Mouse (Mus musculus) limb, embryonic 14.5 days (tissue): Measurements from ENCODE around the gene Cadm3. TPM values are rescaled to one million over a fixed set of nuclear protein-coding genes. Genes with fewer than 3 reads are reported as not detected.

Source experiments
- ATAC-seq: fragments of 200-750 bp; cut with Nextera tagmentation; 2 replicates; pipeline ENCODE4 v1.8.0; 2017; ENCODE audit warnings: low read depth, moderate number of reproducible peaks, moderate TSS enrichment; ENCODE audit not compliant: low FRiP score
- DNase-seq: peaks from one replicate; pipeline ENCODE4 v3.0.0-alpha.2; 2015; ENCODE audit warnings: low spot score
- H3K27ac ChIP-seq: fragments of 300-500 bp; sonication (generic); replicated peaks from 2 replicates; pipeline ENCODE4 v1.5.1; 2014; ENCODE audit warnings: low read depth, mild to moderate bottlenecking, low read length, moderate library complexity, mixed read lengths
- H3K27me3 ChIP-seq: fragments of 300-500 bp; sonication (generic); 2 replicates; pipeline ENCODE4 v1.6.1; 2014; ENCODE audit warnings: low read length, mixed read lengths; ENCODE audit not compliant: control insufficient read depth, insufficient read depth
- H3K36me3 ChIP-seq: fragments of 300-500 bp; sonication (generic); 2 replicates; pipeline ENCODE4 v1.6.1; 2014; ENCODE audit warnings: mild to moderate bottlenecking, low read length, moderate library complexity, mixed read lengths; ENCODE audit not compliant: control insufficient read depth, insufficient read depth
- H3K4me1 ChIP-seq: fragments of 300-500 bp; sonication (generic); 2 replicates; pipeline ENCODE4 v1.6.1; 2014; ENCODE audit warnings: antibody characterized with exemption, low read length, mixed read lengths; ENCODE audit not compliant: control insufficient read depth, insufficient read depth
- H3K4me2 ChIP-seq: fragments of 300-500 bp; sonication (generic); replicated peaks from 2 replicates; pipeline ENCODE4 v1.6.1; 2014; ENCODE audit warnings: low read depth, mild to moderate bottlenecking, low read length, moderate library complexity; ENCODE audit not compliant: severe bottlenecking
- H3K4me3 ChIP-seq: fragments of 300-500 bp; sonication (generic); replicated peaks from 2 replicates; pipeline ENCODE4 v1.5.1; 2014; ENCODE audit warnings: low read length
- H3K9ac ChIP-seq: fragments of 300-500 bp; sonication (generic); 2 replicates; pipeline ENCODE4 v1.6.1; 2014; ENCODE audit warnings: mild to moderate bottlenecking, low read depth, low read length, moderate library complexity; ENCODE audit not compliant: severe bottlenecking
- H3K9me3 ChIP-seq: fragments of 300-500 bp; sonication (generic); 2 replicates; pipeline ENCODE4 v1.6.1; 2016; ENCODE audit warnings: low read length; ENCODE audit not compliant: control insufficient read depth
- POLR2A ChIP-seq: fragments of 200-500 bp; IDR thresholded peaks from 2 replicates; pipeline ENCODE4 v1.8.0; 2012; ENCODE audit warnings: inconsistent platforms, mild to moderate bottlenecking, moderate library complexity, borderline replicate concordance; ENCODE audit not compliant: insufficient read depth, insufficient read length; ENCODE audit errors: extremely low read depth
- WGBS: fragments of 180-500 bp; shearing (Covaris S2); extraction: QIAGEN DNeasy Blood & Tissue Kit; methylation state at CpG from one replicate; pipeline ENCODE4 v1.1.7; 2014; 5-methylcytosine and 5-hydroxymethylcytosine counted together
- polyA plus RNA-seq, 2 experiments: library from polyadenylated mRNA; depleted of rRNA in 1 of 2; stranded (reverse) in 1 of 2; unstranded in 1 of 2; fragments of >200 nt; fragmentation: Nextera tagmentation in 1 of 2; extraction: Ambion mirVana in 1 of 2; gene quantifications; 2 replicates each; pipeline versions ENCODE4 v1.2.1 to v1.2.3; 2012 to 2014

Gene Cadm3
- polyA plus RNA-seq (2012; rRNA removed): 4.7 and 6.1 TPM in 2 replicates
- polyA plus RNA-seq (2014; fragmentation: Nextera tagmentation; extraction: Ambion mirVana): 2.0 and 2.2 TPM in 2 replicates

GRCm38 (mm10) chr1:173367356-173368046 is at the start of gene Cadm3:
Cadm3 (minus strand) TSS chr1:173367695.
- no peaks in the 10 kb centered on the region for H3K36me3 ChIP-seq
- no peaks in the 10 kb centered on the region for H3K9me3 ChIP-seq
- H3K27me3 ChIP-seq: peaks cover 39% of the 10 kb centered on the region
- H3K9ac ChIP-seq: peak within 1 kb of the TSS; percentile 21; the same call in 1 of the 2 replicates
- ATAC-seq: peak; percentile 30; the same call in 1 of the 2 replicates
- H3K27ac ChIP-seq: no peak within 1 kb of the TSS
- DNase-seq: no peak
- under 1% methylated on average over 23 of the region's 46 CpGs for WGBS
- no peak for TF ChIP-seq POLR2A
- H3K4me1 ChIP-seq: peaks cover 13% of the 10 kb centered on the region
- peak within 1 kb of the TSS; percentile 43 for H3K4me3 ChIP-seq
- H3K4me2 ChIP-seq: peak within 1 kb of the TSS; percentile 76

GRCm38 (mm10) chr1:173414631-173415030 is 47.1 kb upstream of the Cadm3 start:
- H3K36me3 ChIP-seq: no peaks in the 10 kb centered on the region
- TF ChIP-seq POLR2A: no peak
- H3K27ac ChIP-seq: no peak overlapping the region
- H3K4me3 ChIP-seq: no peak overlapping the region
- no peak overlapping the region for H3K4me2 ChIP-seq
- 0 out of 2 replicates have a peak, but pooled peaks cover 2% of the 10 kb centered on the region for H3K4me1 ChIP-seq
- 49% methylated on average over 3 of the region's 3 CpGs for WGBS
- no peak for ATAC-seq
- no peaks in the 10 kb centered on the region for H3K27me3 ChIP-seq
- H3K9ac ChIP-seq: no peak overlapping the region
- no peaks in the 10 kb centered on the region for H3K9me3 ChIP-seq
- DNase-seq: no peak

- no peaks in the 10 kb centered on the region for H3K9me3 ChIP-seq
- H3K4me2 ChIP-seq: no peak overlapping the region
- 89% methylated on average over 4 of the region's 4 CpGs for WGBS
- ATAC-seq (no peak), DNase-seq (no peak)
- H3K4me3 ChIP-seq: no peak overlapping the region
- no peak for TF ChIP-seq POLR2A
- 0 out of 2 replicates have a peak, but pooled peaks cover 2% of the 10 kb centered on the region for H3K4me1 ChIP-seq
- no peak overlapping the region for H3K27ac ChIP-seq
- no peaks in the 10 kb centered on the region for H3K27me3 ChIP-seq
- no peak overlapping the region for H3K9ac ChIP-seq
- H3K36me3 ChIP-seq: no peaks in the 10 kb centered on the region
Measured at GRCm38 (mm10) chr1:173411863-173412262, 44.4 kb upstream of the Cadm3 start.

GRCm38 (mm10) chr1:173409066-173409465 is 41.6 kb upstream of the Cadm3 start:
- Histone ChIP-seq H3K4me1 (no peaks in the 10 kb centered on the region), H3K4me2 (no peak overlapping the region)
- no peak for TF ChIP-seq POLR2A

GRCm38 (mm10) chr1:173404696-173405309 is 37.3 kb upstream of the Cadm3 start:
- Histone ChIP-seq H3K27me3 (no peaks in the 10 kb centered on the region), H3K4me1 (no peaks in the 10 kb centered on the region), H3K36me3 (no peaks in the 10 kb centered on the region), H3K27ac (no peak overlapping the region), H3K9me3 (no peaks in the 10 kb centered on the region), H3K4me2 (no peak overlapping the region), H3K9ac (no peak overlapping the region), H3K4me3 (no peak overlapping the region)
- WGBS: 79% methylated on average over 5 of the region's 5 CpGs
- TF ChIP-seq POLR2A: no peak
- no peak for ATAC-seq
- no peak for DNase-seq

More at GRCm38 (mm10) chr1:173409066-173409465, 41.6 kb upstream of the Cadm3 start:
- Histone ChIP-seq H3K4me3 (no peak overlapping the region), H3K9ac (no peak overlapping the region), H3K9me3 (no peaks in the 10 kb centered on the region), H3K27ac (no peak overlapping the region), H3K27me3 (no peaks in the 10 kb centered on the region), H3K36me3 (no peaks in the 10 kb centered on the region)
- no peak for DNase-seq
- ATAC-seq: no peak
